Mouse (Mus musculus): ENCODE data around the gene Smap1.

The Smap1 gene

GRCm38 (mm10) chr1:23919086-23919485, 3.0 kb downstream of the Smap1 start:
- no peak for DNase-seq (ENCODE audit: low read depth)

GRCm38 (mm10) chr1:23915483-23915882, 6.6 kb downstream of the Smap1 start:
- peak; percentile 73 for DNase-seq (ENCODE audit: low read depth)

GRCm38 (mm10) chr1:23912988-23913387, 9.1 kb downstream of the Smap1 start:
- DNase-seq (ENCODE audit: low read depth) = no peak

GRCm38 (mm10) chr1:23906082-23906481, 16.0 kb downstream of the Smap1 start:
- peak; percentile 68 for DNase-seq (ENCODE audit: low read depth)

GRCm38 (mm10) chr1:23903340-23903739, 18.8 kb downstream of the Smap1 start:
- no peak for DNase-seq (ENCODE audit: low read depth)

- no peak for DNase-seq (ENCODE audit: low read depth)
These were observed 19.4 kb downstream of the Smap1 start for GRCm38 (mm10) chr1:23902736-23903135.

GRCm38 (mm10) chr1:23899647-23900020, 22.5 kb downstream of the Smap1 start:
- DNase-seq (ENCODE audit: low read depth) = peak; percentile 27

GRCm38 (mm10) chr1:23899020-23899646, 23.0 kb downstream of the Smap1 start:
- no peak for DNase-seq (ENCODE audit: low read depth)

- DNase-seq (ENCODE audit: low read depth) = no peak
These were observed 30.0 kb downstream of the Smap1 start for GRCm38 (mm10) chr1:23892072-23892471.

- DNase-seq (ENCODE audit: low read depth) = no peak
These were observed 37.2 kb downstream of the Smap1 start for GRCm38 (mm10) chr1:23884914-23885313.

GRCm38 (mm10) chr1:23884087-23884668, 37.9 kb downstream of the Smap1 start:
- DNase-seq (ENCODE audit: low read depth) = no peak

- no peak for DNase-seq (ENCODE audit: low read depth)
These were observed 39.4 kb downstream of the Smap1 start for GRCm38 (mm10) chr1:23882681-23883080.

- no peak for DNase-seq (ENCODE audit: low read depth)
These were observed 49.9 kb downstream of the Smap1 start for GRCm38 (mm10) chr1:23872194-23872593.

- no peak for DNase-seq (ENCODE audit: low read depth)
These were observed 54.7 kb downstream of the Smap1 start for GRCm38 (mm10) chr1:23867350-23867862.

- no peak for DNase-seq (ENCODE audit: low read depth)
These were observed 56.6 kb downstream of the Smap1 start for GRCm38 (mm10) chr1:23865566-23865965.

GRCm38 (mm10) chr1:23860944-23861343, 61.2 kb downstream of the Smap1 start:
- DNase-seq (ENCODE audit: low read depth) = no peak

- DNase-seq (ENCODE audit: low read depth) = no peak
These were observed 66.5 kb downstream of the Smap1 start for GRCm38 (mm10) chr1:23855623-23856022.

GRCm38 (mm10) chr1:23846044-23846680, 76.0 kb downstream of the Smap1 start:
- no peak for DNase-seq (ENCODE audit: low read depth)

GRCm38 (mm10) chr1:23845007-23845406, 77.1 kb downstream of the Smap1 start:
- DNase-seq (ENCODE audit: low read depth) = no peak

GRCm38 (mm10) chr1:23843790-23844189, 78.3 kb downstream of the Smap1 start:
- DNase-seq (ENCODE audit: low read depth) = no peak

- DNase-seq (ENCODE audit: low read depth) = no peak
These were observed 79.5 kb downstream of the Smap1 start for GRCm38 (mm10) chr1:23842629-23843028.

GRCm38 (mm10) chr1:23840924-23841323, 81.2 kb downstream of the Smap1 start:
- no peak for DNase-seq (ENCODE audit: low read depth)

- DNase-seq (ENCODE audit: low read depth) = no peak
These were observed 85.5 kb downstream of the Smap1 start for GRCm38 (mm10) chr1:23836630-23837029.
